Mouse (Mus musculus): ENCODE results near the gene Cdc42ep5.
"Not testable (repeated sequence)": the region's sequence is repeated elsewhere in the genome, so short reads cannot be mapped to it uniquely, and the experiment has no call there.

Gene Cdc42ep5

DNA sequence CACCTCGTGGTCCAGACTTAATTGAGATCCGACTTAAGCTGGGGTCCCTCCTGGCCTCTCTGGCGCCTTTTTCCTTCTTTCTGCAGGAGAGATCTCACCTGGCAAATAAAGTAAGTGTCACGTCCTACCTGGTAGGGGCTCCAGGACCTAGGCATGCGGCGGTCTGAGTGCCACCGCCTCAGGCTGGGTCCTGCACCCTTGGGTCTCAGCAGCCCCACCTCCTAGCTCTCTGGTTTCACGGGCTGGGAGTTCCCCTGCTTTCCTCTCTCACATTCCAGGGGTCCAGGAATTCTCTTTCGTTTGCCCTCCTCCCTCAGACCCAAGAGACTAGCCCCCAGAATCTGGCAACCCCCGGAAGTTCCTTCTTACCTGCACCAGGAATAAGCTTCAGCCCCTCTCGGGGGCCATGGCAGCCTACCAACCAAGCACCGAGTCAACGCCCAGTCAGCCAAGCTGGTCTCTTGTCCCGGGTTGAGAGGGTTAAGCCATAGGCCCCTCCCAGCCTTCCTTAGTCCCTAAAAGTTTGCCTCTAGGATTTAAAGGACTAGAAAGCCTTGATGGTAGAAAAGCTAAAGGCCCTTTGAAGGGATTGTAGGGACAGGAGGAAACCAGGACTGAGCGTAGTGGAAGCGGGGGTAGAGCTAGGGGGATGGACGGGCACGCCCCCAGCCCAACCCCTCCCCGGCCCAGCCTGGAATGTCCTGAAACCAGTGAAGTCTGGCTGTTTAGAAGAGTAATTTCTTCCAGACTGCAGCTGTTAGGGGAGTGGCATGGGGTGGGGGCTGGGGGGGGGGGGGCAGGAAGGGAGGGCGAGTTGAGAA, at the start of gene Cdc42ep5:
Gene Cdc42ep5 (minus strand): TSS at position 771 of the 821 bp plus-strand sequence.
- DNase-seq (ENCODE audit: low read depth, low spot score): no peak

DNA sequence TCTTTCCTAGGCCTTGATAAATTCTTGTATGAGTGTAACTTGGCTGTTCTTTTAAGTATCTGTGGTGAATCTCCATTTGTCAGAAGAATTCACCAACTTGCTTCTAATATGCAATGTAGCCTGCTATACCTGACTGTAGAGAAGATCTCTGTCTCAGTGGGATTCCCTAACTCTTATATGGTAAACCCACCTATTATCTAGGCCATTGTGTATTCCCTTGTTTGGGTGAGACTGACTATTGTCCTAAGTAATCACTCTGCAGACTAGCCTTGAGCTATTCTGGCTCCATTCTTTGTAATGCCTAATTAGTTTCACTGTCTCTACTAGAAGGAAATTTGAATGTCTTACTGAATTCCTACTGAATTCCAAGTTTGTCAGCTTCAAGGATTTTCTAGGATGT, 48.8 kb upstream of the Cdc42ep5 start:
- not testable (repeated sequence) for DNase-seq (ENCODE audit: low read depth, low spot score)

DNA sequence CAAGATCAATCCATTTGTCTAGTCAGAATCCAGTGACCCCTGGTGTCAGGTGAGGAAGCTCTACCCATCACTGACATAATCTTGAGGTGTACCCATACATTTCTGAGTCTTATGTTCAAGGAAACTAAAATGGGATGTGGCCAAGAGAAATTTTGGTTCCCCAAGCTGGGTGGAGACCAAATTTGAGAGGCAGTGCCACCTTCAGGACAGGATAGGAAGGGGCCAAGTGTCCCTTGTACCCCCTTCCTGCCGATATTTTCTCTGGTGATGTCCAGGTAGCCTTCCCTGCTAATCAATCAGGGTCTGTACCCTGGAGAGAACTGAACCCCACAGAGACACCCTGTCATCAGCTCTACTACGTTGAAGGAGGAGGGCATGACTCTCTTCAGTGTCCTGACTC, 44.0 kb upstream of the Cdc42ep5 start:
- DNase-seq (ENCODE audit: low read depth, low spot score): no peak

DNA sequence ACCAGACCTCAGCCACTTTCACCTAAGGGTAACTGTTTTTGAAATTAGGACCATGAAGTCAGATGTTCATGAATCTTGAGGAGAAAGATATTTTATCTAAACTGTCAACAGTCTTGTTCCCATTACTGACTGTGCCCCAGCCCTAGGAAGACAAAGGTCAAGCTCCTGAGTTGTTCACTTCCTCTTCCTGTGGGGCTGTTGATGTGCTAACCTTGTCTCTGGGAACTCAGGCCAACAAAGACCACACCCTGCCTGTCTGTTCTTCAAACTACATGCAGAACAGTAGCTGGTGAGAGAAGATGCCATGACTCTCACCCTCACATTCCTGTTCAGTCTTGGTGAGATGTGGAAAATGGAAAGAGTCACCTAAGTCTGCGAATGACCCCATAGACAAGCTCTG, 42.5 kb upstream of the Cdc42ep5 start:
- no peak for DNase-seq (ENCODE audit: low read depth, low spot score)

DNA sequence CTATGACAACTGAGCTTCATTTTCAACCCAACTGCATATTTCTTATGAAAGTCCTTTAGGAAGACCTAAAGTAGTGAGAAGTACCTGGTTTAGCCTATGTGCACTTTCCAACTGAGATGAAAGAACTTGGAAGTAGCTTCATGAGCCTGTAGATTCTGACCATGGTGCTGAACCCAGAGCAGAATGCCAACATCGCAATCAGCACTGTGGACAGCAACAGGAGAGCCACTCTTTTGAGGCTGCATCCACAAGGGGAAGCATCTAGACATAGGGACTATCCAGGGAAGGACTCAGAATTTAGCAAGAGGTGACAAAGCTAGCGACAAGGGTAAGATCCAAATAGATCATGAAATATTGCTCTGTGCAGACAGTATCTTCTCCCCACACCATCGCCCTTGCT, 13.8 kb upstream of the Cdc42ep5 start:
- DNase-seq (ENCODE audit: low read depth, low spot score): no peak

DNA sequence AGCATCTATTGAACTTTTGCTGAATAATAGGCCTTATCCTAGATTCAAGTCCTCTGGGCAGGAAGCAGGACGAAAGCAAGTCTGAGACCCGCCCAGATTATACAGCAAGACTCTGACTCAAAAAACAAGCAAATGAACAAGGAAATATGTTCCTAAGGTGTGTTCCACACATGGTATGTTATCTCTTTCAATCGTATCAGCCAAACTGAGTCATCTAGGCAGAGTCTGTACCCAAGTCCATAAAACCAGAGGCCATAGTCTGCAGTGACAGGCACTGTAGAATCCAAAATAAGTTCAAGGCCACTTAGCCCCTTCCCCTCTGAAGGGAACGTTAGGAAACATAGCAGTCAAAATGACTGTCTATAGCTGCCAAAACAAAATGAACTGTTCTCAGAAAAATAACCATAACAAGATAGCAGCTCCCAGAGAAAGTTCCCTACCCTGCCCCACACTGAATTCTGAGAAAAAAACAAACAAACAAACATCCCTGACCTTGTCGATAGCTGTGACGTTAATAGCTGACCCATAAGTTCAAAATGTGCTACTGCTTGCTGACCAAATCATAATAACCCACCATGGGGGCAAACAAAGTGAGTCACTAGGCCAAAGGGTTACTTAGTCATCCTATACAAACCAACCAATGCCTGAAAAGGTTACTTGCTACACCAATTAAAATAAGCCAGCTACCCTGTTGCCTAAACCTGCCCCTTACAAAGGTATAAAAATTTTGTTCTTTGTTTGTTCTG, 5.7 kb upstream of the Cdc42ep5 start:
- DNase-seq (ENCODE audit: low read depth, low spot score): no peak

DNA sequence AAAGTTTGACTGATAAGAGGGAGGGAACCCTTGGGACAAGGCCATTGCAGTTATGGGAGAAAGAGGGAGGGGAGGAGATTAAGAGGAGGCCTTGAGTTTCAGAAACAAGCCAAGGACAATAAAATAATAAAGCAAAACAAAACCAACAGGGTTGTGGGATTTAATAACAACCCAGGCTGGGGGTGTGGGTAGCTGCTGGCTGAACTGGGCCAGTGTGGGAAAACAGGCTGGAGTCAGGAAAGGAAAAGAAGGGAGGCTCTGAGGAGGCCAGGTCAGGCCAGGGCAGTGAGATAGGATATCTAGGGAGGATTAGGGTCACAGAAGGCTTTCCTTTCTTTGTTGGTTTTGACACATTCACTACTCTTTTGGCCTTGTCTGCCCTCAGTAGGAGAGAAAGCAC, 2.4 kb upstream of the Cdc42ep5 start:
- no peak for DNase-seq (ENCODE audit: low read depth, low spot score)

DNA sequence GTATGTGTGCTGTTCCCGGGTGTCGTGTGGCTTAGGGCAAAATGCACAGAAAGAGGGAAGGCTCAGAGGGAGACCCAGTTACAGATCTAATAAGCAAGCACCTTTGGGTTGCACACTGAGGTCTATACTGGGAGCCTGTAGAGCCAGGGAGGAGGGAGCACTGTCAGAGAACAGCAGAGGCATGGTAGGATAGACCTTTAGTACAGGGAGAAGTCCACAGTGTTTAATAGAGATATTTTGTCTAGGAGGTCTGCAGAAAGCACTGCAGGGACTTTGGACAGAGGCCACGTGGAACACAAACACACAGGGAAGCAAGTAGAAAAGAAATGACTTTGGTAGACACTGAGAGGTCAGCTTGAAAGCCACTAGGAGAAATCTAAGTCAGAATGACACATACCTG, 626 bp upstream of the Cdc42ep5 start:
- DNase-seq (ENCODE audit: low read depth, low spot score): no peak

DNA sequence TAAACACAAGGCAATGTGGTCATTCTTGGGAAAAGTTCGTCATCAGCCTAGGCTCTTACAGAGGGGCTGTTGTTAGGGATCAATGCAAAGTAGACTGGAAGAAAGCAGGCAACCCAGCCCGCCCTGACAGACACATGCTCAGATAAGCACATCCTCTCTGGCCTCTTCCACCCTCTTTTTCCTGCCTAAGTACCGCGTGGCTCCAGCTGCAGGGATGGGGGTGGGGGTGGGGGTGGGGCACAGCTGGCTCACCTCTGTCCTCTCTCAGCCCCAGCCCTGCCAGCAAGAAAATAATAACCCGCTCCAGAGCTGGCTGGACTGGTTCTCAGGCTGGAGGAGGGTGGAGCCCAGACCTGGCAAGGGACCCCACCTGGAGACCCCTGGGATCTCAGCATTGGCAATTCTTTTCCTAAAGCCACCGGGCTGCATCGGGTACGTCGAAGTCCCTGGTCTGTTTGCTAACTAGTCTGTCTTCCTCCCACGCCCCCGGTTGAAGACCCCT, 1.0 kb downstream of the Cdc42ep5 start:
- DNase-seq (ENCODE audit: low read depth, low spot score): no peak

DNA sequence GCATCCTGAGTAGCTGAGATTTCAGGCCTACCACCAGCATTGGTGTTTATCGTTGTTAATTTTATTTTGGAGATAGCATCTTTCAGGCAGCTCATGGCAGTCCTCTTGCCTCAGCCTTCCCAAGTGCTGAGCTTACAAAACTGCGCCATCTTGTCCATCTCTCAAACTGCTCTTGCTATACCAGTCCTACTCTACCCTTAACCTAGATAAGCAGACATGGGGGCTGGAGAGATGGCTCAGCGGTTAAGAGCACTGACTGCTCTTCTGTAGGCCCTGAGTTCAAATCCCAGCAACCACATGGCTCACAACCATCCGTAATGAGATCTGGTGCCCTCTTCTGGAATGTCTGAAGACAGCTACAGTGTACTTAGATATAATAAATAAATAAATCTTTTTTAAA, 3.1 kb downstream of the Cdc42ep5 start:
- DNase-seq (ENCODE audit: low read depth, low spot score): not testable (repeated sequence)

DNA sequence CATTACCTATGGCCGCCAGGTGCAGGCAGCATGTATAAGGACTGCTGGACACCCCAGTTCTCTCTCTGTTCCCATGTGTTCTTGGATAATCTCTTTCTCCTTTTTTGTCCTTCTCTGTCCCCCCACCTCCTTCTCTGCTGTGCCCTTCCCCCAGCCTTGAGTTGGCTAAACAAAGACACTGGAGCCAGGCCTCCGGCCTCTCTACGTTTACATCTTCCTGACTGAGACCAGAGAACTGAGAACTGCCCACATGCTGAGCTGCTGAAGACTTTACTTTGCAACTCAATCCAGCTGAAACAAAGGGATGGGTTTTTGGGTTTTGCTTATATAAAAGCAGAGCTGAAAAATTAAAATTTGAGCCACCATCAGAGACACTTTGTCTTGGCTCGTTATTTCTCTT, 9.7 kb downstream of the Cdc42ep5 start:
- DNase-seq (ENCODE audit: low read depth, low spot score): no peak

DNA sequence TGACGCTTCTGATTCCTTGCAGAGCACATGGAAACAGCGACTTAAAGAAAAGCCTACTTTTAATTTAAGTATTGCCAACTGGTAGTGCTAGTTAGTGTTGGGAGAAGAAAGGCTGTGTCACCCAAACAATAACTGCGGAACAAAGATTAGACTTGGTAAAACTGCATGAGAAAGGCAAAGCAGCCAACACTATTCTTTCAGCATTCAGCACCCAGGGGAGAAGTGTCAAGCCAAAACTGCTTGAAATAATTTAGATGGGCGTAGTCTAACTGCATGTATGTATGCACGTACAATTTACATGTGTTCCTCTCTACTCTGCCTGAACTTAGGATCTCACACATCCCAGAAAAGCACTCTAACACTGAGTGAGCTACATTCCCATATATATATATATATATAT, 10.3 kb downstream of the Cdc42ep5 start:
- DNase-seq (ENCODE audit: low read depth, low spot score): no peak

DNA sequence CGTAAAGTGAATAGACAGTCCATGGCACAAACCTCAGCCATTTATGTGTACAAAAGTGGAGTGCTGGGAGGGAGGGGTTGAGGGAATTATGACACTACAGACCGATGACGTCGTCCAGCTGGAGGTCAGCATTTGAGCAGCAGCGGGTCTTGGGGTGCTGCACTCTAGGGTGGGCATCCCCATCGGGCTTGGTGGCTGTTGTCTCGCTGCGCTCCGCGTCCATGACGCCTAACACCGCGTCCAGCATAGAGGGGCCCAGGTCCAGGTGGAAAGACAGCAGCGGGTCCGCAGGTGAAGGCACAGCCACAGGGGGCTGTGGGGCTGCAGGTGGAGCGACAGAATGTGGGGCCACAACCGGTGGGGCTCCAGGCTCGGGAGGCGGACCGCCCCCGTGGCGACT, 13.4 kb downstream of the Cdc42ep5 start:
- DNase-seq (ENCODE audit: low read depth, low spot score): no peak

DNA sequence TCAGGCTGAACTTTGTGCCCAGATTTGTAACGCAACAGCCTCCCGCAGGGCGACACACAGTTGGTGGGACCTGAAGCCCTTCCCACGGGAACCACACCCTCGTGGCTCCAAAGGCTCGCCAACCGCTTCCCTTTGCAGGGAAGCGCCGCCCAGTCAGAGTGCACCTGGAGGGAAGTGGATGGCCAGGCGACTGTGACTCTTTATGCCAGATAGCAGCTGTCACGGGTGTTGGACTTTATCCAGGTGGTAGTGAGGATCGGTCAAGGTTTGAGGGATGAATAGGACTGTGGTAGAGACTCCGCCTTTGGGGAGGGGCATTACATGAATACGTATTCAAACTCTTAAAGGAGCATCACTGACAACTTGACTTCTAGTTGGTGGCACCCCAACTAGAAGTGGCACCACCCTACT, 13.8 kb downstream of the Cdc42ep5 start:
- DNase-seq (ENCODE audit: low read depth, low spot score): no peak

DNA sequence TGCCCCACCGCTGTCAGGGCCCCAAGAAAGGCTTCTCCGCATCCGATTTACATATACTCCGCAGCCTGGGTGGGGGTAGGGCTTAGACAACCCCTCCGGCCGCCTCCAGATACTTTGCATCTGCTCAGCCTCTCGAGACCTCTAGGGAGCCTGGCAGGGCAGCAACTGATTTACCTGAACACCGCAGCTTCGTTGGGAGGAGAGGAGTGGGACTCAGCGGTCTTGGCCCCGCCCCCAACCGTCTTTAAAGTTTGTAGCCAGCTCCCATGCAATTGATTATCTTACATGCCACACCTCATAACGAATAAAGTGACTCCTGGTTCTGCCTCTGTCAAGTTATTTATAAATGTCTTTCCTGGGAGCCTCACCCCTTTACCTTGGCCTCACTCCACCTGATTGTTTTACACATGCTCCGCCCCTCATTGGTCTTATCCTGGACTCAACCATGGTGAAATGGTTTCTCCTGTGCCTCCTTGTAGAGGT, 14.6 kb downstream of the Cdc42ep5 start, which contains the start of gene Leng9:
Gene Leng9 (minus strand): TSS at position 316 of the 483 bp plus-strand sequence.
- DNase-seq (ENCODE audit: low read depth, low spot score): no peak

DNA sequence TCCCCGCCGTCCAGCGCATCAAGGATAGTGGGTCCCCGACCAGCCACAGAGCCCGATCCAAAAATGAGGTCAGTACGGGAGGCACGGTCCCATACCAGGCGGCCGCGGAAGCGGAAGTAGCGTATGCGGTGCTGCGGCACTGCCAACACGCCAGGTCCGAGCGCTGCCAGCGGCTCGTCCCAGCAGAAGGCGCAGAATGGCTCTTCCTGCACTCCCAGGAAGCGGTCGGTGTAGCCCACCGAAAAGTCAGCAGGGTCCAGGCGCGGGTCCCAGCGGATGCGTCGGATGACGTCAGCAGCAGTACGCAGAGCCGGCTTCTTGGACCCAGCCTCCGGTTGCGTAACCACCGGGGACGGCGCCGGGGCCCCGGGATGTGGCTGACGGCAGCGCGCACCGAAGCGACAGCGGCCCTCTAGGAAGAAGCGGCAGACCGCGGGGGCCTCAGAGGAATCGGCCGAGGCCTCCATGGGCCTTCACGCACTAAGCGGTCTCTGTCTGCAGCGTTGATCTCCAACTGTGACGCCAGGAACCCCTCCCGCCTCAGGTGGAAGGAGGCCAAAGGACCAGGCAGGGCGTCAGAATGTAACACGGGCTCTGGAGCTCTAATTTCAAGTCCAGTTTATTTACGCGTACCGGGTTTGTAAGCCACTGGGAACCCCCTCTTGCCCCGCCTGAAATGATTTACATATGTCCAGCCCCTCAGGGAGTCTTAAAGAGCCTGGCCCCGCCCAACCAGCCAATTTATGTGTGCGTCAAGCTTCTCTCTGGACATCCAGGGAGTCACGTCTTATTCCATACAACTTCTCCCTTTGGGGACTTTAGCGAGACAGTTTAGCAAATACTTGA, 15.2 kb downstream of the Cdc42ep5 start:
- peak; percentile 72 for DNase-seq (ENCODE audit: low read depth, low spot score)

DNA sequence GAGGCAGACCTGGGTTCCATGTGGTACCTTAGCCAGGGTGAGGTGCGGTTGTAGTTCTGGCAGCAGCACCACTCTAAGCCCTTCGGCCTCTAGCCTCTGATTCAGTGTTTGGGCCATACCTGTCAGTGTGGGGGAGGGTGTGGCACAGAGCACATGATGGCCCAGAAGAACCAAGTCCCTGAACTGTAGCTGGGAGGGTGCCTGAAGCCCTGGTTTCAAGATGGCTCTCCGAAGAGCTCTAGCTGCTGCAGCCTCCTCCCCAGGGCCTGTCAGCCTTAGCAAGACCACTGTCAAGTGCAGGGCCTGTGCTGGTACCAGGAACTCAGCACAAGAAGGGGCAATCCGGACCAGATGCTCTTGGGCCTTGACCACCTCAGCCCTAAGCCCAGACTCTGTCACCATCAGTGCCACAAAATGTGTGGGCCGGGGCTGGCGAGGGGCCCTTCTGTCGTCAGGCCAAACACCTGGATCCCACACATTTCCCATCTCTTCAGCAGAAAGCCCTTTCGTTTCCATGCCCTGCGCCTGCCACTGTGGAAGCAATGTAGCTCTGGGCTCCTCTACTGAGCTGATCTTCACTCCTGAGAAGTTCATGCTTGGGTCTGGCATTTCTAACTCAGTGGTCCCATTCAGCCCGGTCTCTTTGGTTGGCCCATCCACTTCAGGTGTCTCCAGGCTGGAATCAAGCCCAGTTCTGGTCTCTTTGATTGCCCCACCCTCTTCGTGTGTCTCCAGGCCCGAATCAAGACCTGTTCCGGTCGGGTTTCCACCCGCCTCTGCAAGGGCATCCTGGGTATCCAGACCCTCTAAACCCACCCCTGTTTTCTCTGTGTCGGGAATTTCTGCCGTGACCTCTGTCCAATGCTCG, 16.1 kb downstream of the Cdc42ep5 start:
- DNase-seq (ENCODE audit: low read depth, low spot score): no peak

DNA sequence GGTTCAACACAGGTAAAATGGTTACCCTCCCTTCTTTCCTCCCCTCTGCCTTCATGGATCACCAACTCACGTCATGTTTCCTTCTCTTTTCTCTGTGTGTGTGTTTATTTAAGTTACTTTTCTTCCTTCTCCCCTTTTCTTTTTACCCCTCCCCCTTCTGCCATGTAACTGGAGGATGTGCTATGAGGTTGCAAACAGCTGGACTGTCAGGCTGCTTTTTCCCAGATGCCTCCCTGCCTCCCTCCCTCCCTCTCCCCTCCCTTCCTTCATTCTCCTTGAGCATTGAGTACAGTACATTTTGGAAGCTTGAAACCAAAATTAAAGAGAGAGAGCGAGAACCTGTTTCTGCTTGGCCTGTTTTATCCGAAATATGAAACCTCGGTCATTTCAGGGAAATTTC, 16.8 kb downstream of the Cdc42ep5 start:
- no peak for DNase-seq (ENCODE audit: low read depth, low spot score)

DNA sequence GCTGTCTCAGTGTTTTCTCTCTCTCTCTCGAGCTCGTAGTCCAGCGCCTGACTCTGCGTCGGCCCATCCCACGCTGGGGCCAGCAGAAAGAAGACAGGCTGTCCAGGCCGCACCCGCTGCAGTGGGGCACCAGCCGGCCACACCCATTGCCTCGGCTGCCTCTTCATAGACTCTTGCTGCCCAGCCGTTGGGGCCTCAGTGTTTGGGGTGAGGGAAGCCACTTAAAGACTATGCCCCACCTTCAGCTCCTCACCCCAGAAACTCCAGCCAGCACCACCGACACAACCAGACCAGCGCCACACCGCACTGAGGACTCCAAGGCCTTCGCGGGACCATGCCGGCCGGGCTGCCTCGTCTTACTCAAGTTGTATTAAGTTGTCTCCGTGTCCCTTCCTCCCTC, 17.3 kb downstream of the Cdc42ep5 start:
- DNase-seq (ENCODE audit: low read depth, low spot score): no peak

DNA sequence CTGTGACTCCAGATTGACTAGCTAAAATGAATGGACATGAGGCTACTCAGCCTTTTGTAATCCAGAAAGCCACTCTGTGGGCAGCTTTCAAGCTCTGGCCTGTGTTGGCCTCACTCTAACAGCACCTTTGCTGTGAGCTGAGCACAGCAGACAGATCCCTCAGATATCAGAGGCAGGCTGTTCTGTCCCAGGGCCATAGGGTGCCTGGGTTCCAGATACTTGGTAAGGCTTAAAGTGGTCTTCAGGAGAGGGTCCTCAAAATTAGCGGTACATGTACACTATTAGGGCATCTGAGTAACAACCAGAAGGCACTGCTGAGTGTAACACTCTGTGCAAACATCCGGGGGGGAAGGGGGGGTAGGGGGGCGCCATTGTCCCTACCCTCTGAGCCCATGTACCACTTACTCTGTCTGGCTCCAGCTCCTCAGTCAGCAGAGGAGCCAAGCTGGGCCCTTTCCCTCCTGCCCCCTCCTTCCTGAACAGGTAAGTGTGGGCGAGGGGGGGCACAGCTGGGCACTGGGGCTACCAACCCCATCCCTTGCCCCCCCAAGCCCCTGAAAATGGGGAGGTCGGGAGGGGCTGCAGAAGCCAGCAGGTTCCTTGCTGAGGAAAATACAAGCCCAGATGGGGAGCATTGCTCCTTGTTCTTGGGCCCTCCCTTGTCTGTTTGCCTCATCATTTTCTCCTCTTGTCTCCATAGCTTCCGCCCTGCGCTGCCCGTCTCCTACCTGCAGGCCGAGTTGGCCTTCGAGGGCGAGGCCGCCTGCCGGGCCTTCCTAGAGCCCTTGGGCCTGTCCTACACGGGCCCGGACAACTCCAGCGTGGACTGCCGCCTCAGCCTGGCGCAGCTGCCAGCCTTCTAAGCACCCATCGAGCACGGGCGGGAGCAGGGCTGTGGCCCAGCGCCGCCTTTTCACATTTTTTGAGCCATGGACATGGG, 18.1 kb downstream of the Cdc42ep5 start:
- DNase-seq (ENCODE audit: low read depth, low spot score): no peak
